Mouse (Mus musculus) forebrain, embryonic 16.5 days (tissue): ENCODE data around the gene Tnfrsf23. TPM values are rescaled to one million over a fixed set of nuclear protein-coding genes. Genes with fewer than 3 reads are reported as not detected.

ENCODE experiments used
- ATAC-seq: fragments of 200-750 bp; cut with Nextera tagmentation; 2 replicates; pipeline ENCODE4 v1.8.0; 2017; ENCODE audit warnings: mild to moderate bottlenecking, moderate library complexity
- H3K27ac ChIP-seq: fragments of 300-500 bp; sonication (generic); 2 replicates; pipeline ENCODE4 v1.5.1; 2014; ENCODE audit warnings: low read length, control low read depth
- H3K27me3 ChIP-seq: fragments of 300-500 bp; sonication (generic); replicated peaks from 2 replicates; pipeline ENCODE4 v1.6.1; 2014; ENCODE audit warnings: low read length; ENCODE audit not compliant: control insufficient read depth, insufficient read depth
- H3K36me3 ChIP-seq: fragments of 300-500 bp; sonication (generic); 2 replicates; pipeline ENCODE4 v1.6.1; 2014; ENCODE audit not compliant: control insufficient read depth, insufficient read depth
- H3K4me1 ChIP-seq: fragments of 300-500 bp; sonication (generic); replicated peaks from 2 replicates; pipeline ENCODE4 v1.6.1; 2014; ENCODE audit warnings: low read length; ENCODE audit not compliant: control insufficient read depth, insufficient read depth
- H3K4me2 ChIP-seq: fragments of 300-500 bp; sonication (generic); 2 replicates; pipeline ENCODE4 v1.6.1; 2014; ENCODE audit warnings: mild to moderate bottlenecking, low read length, control low read depth
- H3K4me3 ChIP-seq: fragments of 300-500 bp; sonication (generic); replicated peaks from 2 replicates; pipeline ENCODE4 v1.5.1; 2014; ENCODE audit warnings: mild to moderate bottlenecking, low read length, control low read depth
- H3K9ac ChIP-seq: fragments of 300-500 bp; sonication (generic); replicated peaks from 2 replicates; pipeline ENCODE4 v1.6.1; 2014; ENCODE audit warnings: low read depth, low read length, control low read depth
- H3K9me3 ChIP-seq: fragments of 300-500 bp; sonication (generic); 2 replicates; pipeline ENCODE4 v1.6.1; 2016; ENCODE audit warnings: low read length; ENCODE audit not compliant: control insufficient read depth
- WGBS: fragments of 180-500 bp; shearing (Covaris S2); extraction: QIAGEN DNeasy Blood & Tissue Kit; methylation state at CpG from one replicate; pipeline ENCODE4 v1.1.7; 2014; 5-methylcytosine and 5-hydroxymethylcytosine counted together
- polyA plus RNA-seq: library from polyadenylated mRNA; unstranded; fragments of >200 nt; fragmentation: Nextera tagmentation; extraction: Ambion mirVana; gene quantifications from 2 replicates; pipeline ENCODE4 v1.2.1, GENCODE M21; 2015

Tnfrsf23 gene
- polyA plus RNA-seq, result 0.61 and 0.76 TPM in 2 replicates

- Histone ChIP-seq H3K4me1 (peaks cover 7% of the 10 kb centered on the region), H3K36me3 (peaks cover 8% of the 10 kb centered on the region; the same call in 1 of the 2 replicates), H3K27ac (no peak within 1 kb of the TSS), H3K4me2 (peak within 1 kb of the TSS; percentile 71), H3K9ac (0 out of 2 replicates have a peak within 1 kb of the TSS, but pooled peaks have one; percentile 17), H3K4me3 (peak within 1 kb of the TSS; percentile 37), H3K9me3 (no peaks in the 10 kb centered on the region), H3K27me3 (peaks cover 3% of the 10 kb centered on the region)
- peak; percentile 95 for ATAC-seq
- WGBS, result 2% methylated on average over 35 of the region's 35 CpGs
Measured at GRCm38 (mm10) chr7:143685359-143686067, at the start of gene Tnfrsf23. TSS of gene Tnfrsf23 (minus strand) at chr7:143685872.

GRCm38 (mm10) chr7:143733746-143734145, 48.1 kb upstream of the Tnfrsf23 start:
- Histone ChIP-seq H3K4me2 (no peak overlapping the region), H3K27ac (no peak overlapping the region), H3K27me3 (no peaks in the 10 kb centered on the region), H3K4me1 (peaks cover 14% of the 10 kb centered on the region), H3K9me3 (no peaks in the 10 kb centered on the region), H3K4me3 (no peak overlapping the region), H3K36me3 (no peaks in the 10 kb centered on the region), H3K9ac (no peak overlapping the region)
- WGBS, result 88% methylated on average over 4 of the region's 4 CpGs
- no peak for ATAC-seq

GRCm38 (mm10) chr7:143729886-143730285, 44.2 kb upstream of the Tnfrsf23 start:
- H3K4me2 ChIP-seq, result no peak overlapping the region

GRCm38 (mm10) chr7:143726396-143726795, 40.7 kb upstream of the Tnfrsf23 start:
- 82% methylated on average over 4 of the region's 4 CpGs for WGBS
- Histone ChIP-seq H3K27ac (no peak overlapping the region), H3K36me3 (no peaks in the 10 kb centered on the region), H3K27me3 (no peaks in the 10 kb centered on the region), H3K9me3 (no peaks in the 10 kb centered on the region), H3K4me3 (no peak overlapping the region), H3K9ac (no peak overlapping the region), H3K4me1 (peaks cover 11% of the 10 kb centered on the region; the same call in 1 of the 2 replicates), H3K4me2 (no peak overlapping the region)
- no peak for ATAC-seq

More at GRCm38 (mm10) chr7:143729886-143730285, 44.2 kb upstream of the Tnfrsf23 start:
- no peak overlapping the region for H3K4me3 ChIP-seq
- no peak for ATAC-seq
- no peak overlapping the region for H3K27ac ChIP-seq
- no peaks in the 10 kb centered on the region for H3K27me3 ChIP-seq
- H3K9ac ChIP-seq, result no peak overlapping the region
- H3K4me1 ChIP-seq, result no peaks in the 10 kb centered on the region
- no peaks in the 10 kb centered on the region for H3K9me3 ChIP-seq
- WGBS, result 84% methylated on average over 10 of the region's 10 CpGs
- H3K36me3 ChIP-seq, result no peaks in the 10 kb centered on the region

GRCm38 (mm10) chr7:143723841-143724240, 38.2 kb upstream of the Tnfrsf23 start:
- Histone ChIP-seq H3K4me1 (peaks cover 11% of the 10 kb centered on the region; the same call in 1 of the 2 replicates), H3K27ac (no peak overlapping the region), H3K36me3 (no peaks in the 10 kb centered on the region), H3K9me3 (no peaks in the 10 kb centered on the region), H3K4me3 (no peak overlapping the region), H3K9ac (no peak overlapping the region), H3K4me2 (no peak overlapping the region), H3K27me3 (no peaks in the 10 kb centered on the region)
- 97% methylated on average over 4 of the region's 4 CpGs for WGBS
- ATAC-seq, result no peak

GRCm38 (mm10) chr7:143722646-143723045, 37.0 kb upstream of the Tnfrsf23 start:
- Histone ChIP-seq H3K27ac (0 out of 2 replicates have a peak overlapping the region, but pooled peaks have one; percentile 21), H3K9ac (no peak overlapping the region), H3K4me1 (peaks cover 11% of the 10 kb centered on the region; the same call in 1 of the 2 replicates), H3K9me3 (no peaks in the 10 kb centered on the region), H3K27me3 (no peaks in the 10 kb centered on the region), H3K36me3 (no peaks in the 10 kb centered on the region), H3K4me3 (no peak overlapping the region), H3K4me2 (no peak overlapping the region)
- ATAC-seq, result peak; percentile 79
- 61% methylated on average over 5 of the region's 5 CpGs for WGBS

- no peak for ATAC-seq
- WGBS, result 75% methylated on average over 1 of the region's 1 CpGs
- Histone ChIP-seq H3K27ac (no peak overlapping the region), H3K9ac (no peak overlapping the region), H3K4me1 (peaks cover 10% of the 10 kb centered on the region; the same call in 1 of the 2 replicates), H3K36me3 (peaks cover 8% of the 10 kb centered on the region; the same call in 1 of the 2 replicates), H3K4me3 (no peak overlapping the region), H3K4me2 (no peak overlapping the region), H3K9me3 (no peaks in the 10 kb centered on the region), H3K27me3 (no peaks in the 10 kb centered on the region)
Measured at GRCm38 (mm10) chr7:143717811-143718210, 32.1 kb upstream of the Tnfrsf23 start.

GRCm38 (mm10) chr7:143713421-143713820, 27.7 kb upstream of the Tnfrsf23 start:
- no peak overlapping the region for H3K4me2 ChIP-seq
- ATAC-seq, result no peak
- no peak overlapping the region for H3K27ac ChIP-seq
- no peak overlapping the region for H3K4me3 ChIP-seq
- peaks cover 8% of the 10 kb centered on the region; the same call in 1 of the 2 replicates for H3K36me3 ChIP-seq
- peaks cover 3% of the 10 kb centered on the region; the same call in 1 of the 2 replicates for H3K4me1 ChIP-seq
- H3K9ac ChIP-seq, result no peak overlapping the region
- 86% methylated on average over 4 of the region's 4 CpGs for WGBS
- H3K27me3 ChIP-seq, result no peaks in the 10 kb centered on the region
- no peaks in the 10 kb centered on the region for H3K9me3 ChIP-seq

GRCm38 (mm10) chr7:143712771-143713348, 27.2 kb upstream of the Tnfrsf23 start:
- no peak overlapping the region for H3K4me2 ChIP-seq
- H3K4me3 ChIP-seq, result no peak overlapping the region
- no peak for ATAC-seq
- H3K27me3 ChIP-seq, result no peaks in the 10 kb centered on the region
- H3K9ac ChIP-seq, result no peak overlapping the region
- H3K27ac ChIP-seq, result no peak overlapping the region
- peaks cover 3% of the 10 kb centered on the region; the same call in 1 of the 2 replicates for H3K4me1 ChIP-seq
- H3K36me3 ChIP-seq, result peaks cover 8% of the 10 kb centered on the region; the same call in 1 of the 2 replicates
- no peaks in the 10 kb centered on the region for H3K9me3 ChIP-seq
- 68% methylated on average over 8 of the region's 8 CpGs for WGBS
